In genomic region chr1:76450539-76451214, GRCm38 (mm10) we compare ENCODE assay signal across 11 mouse cellular contexts.
DNase-seq lines count a peak whose midpoint lies in the region; ATAC-seq and TF ChIP-seq lines count a peak whose summit lies in the region.
"Had no signal": no experiment of that assay in that cellular context is flagged by ENCODE, and none has a peak within 500 bp of the region (broad histone marks: within the 10 kb centered on the region; RNA-seq: fewer than 3 reads in every experiment).

No protein-coding gene starts in this region.

- no peak overlapping the region for H3K27ac ChIP-seq in lung, embryonic 14.5 days (ENCODE audit: low read depth)
- H3K27ac ChIP-seq in heart, embryonic 15.5 days, result peak overlapping the region; percentile 46
- H3K27ac ChIP-seq in intestine, embryonic 15.5 days, result no peak overlapping the region
- H3K27ac ChIP-seq: hindbrain, embryonic 13.5 days; left cerebral cortex, adult 2 months; liver, embryonic 14.5 days had no signal

- H3K36me3 ChIP-seq in lung, embryonic 14.5 days (ENCODE audit: insufficient read depth), result no peaks in the 10 kb centered on the region
- no peaks in the 10 kb centered on the region for H3K36me3 ChIP-seq in heart, embryonic 15.5 days
- H3K36me3 ChIP-seq in intestine, embryonic 15.5 days, result no peaks in the 10 kb centered on the region
- H3K36me3 ChIP-seq: hindbrain, embryonic 13.5 days had no signal

- TF ChIP-seq CTCF in lung, embryonic 14.5 days (IDR thresholded peaks at IDR 0.05; ENCODE audit: low read depth), result no peak

- H3K4me2 ChIP-seq in lung, embryonic 14.5 days, result no peak overlapping the region
- H3K4me2 ChIP-seq in heart, embryonic 15.5 days, result peak overlapping the region; percentile 43
- no peak overlapping the region for H3K4me2 ChIP-seq in intestine, embryonic 15.5 days (replicated peaks)
- H3K4me2 ChIP-seq: hindbrain, embryonic 13.5 days had no signal

- no peak overlapping the region for H3K4me3 ChIP-seq in lung, embryonic 14.5 days (ENCODE audit: low read depth, low read length)
- no peak overlapping the region for H3K4me3 ChIP-seq in heart, embryonic 15.5 days
- H3K4me3 ChIP-seq in intestine, embryonic 15.5 days (replicated peaks), result no peak overlapping the region
- H3K4me3 ChIP-seq: hindbrain, embryonic 13.5 days; left cerebral cortex, adult 2 months had no signal

- ATAC-seq in lung, embryonic 14.5 days (ENCODE audit: insufficient read depth), result no peak
- 0 out of 2 replicates have a peak, but pooled peaks have one; percentile 47 for ATAC-seq in heart, embryonic 15.5 days (replicated peaks; ENCODE audit: insufficient number of reproducible peaks, insufficient read depth, low FRiP score, low read depth)
- ATAC-seq in intestine, embryonic 15.5 days, result no peak

- H3K9me3 ChIP-seq in lung, embryonic 14.5 days (ENCODE audit: low read depth, low read length), result no peaks in the 10 kb centered on the region
- no peaks in the 10 kb centered on the region for H3K9me3 ChIP-seq in heart, embryonic 15.5 days (replicated peaks)
- no peaks in the 10 kb centered on the region for H3K9me3 ChIP-seq in intestine, embryonic 15.5 days
- H3K9me3 ChIP-seq: hindbrain, embryonic 13.5 days had no signal

- WGBS in lung, embryonic 14.5 days, result 44% methylated on average over 10 of the region's 10 CpGs
- 40% methylated on average over 10 of the region's 10 CpGs for WGBS in heart, embryonic 15.5 days
- 55% methylated on average over 10 of the region's 10 CpGs for WGBS in intestine, embryonic 15.5 days

- intact Hi-C loops in left cerebral cortex, postnatal 36 days (cut with DNase I), result no loop called here

- no peaks in the 10 kb centered on the region for H3K4me1 ChIP-seq in lung, embryonic 14.5 days (ENCODE audit: insufficient read depth)
- H3K4me1 ChIP-seq in heart, embryonic 15.5 days (replicated peaks), result no peaks in the 10 kb centered on the region; the same call in 1 of the 2 replicates
- H3K4me1 ChIP-seq in intestine, embryonic 15.5 days (replicated peaks), result no peaks in the 10 kb centered on the region

- DNase-seq in lung, embryonic 14.5 days, result peak; percentile 10
- DNase-seq in lung, postnatal 25 days (ENCODE audit: low spot score), result no peak
- DNase-seq in adrenal gland, postnatal 14 days, result peak; percentile 72
- peak; percentile 3 for DNase-seq in cerebellum, adult 11 months
- DNase-seq in spleen, adult 18-20 months, result no peak
- DNase-seq in left cerebral cortex, postnatal 36 days (ENCODE audit: low spot score in 2 of 2), result no peak

- no peaks in the 10 kb centered on the region for H3K27me3 ChIP-seq in lung, embryonic 14.5 days (ENCODE audit: insufficient read depth, low read length)
- H3K27me3 ChIP-seq in heart, embryonic 15.5 days, result no peaks in the 10 kb centered on the region
- H3K27me3 ChIP-seq in intestine, embryonic 15.5 days (replicated peaks), result no peaks in the 10 kb centered on the region
- H3K27me3 ChIP-seq: hindbrain, embryonic 13.5 days had no signal

- no peak overlapping the region for H3K9ac ChIP-seq in lung, embryonic 14.5 days
- no peak overlapping the region for H3K9ac ChIP-seq in heart, embryonic 15.5 days
- no peak overlapping the region for H3K9ac ChIP-seq in intestine, embryonic 15.5 days
- H3K9ac ChIP-seq: hindbrain, embryonic 13.5 days; liver, embryonic 14.5 days had no signal

Comparison
In these comparisons a context has a peak if more than half of its experiments do, and no peak if none do; other contexts are left out.
1. DNase-seq: peak in lung, embryonic 14.5 days (single experiment), adrenal gland, postnatal 14 days (single experiment) and cerebellum, adult 11 months (single experiment); none in lung, postnatal 25 days (single experiment), spleen, adult 18-20 months (0 of 2) and left cerebral cortex, postnatal 36 days (0 of 2).